Mouse (Mus musculus) lung, postnatal 0 days (tissue): ENCODE measurements around the gene Psg16. TPM values are rescaled to one million over a fixed set of nuclear protein-coding genes. Genes with fewer than 3 reads are reported as not detected.
"Not testable (repeated sequence)": the region's sequence is repeated elsewhere in the genome, so short reads cannot be mapped to it uniquely, and the experiment has no call there.

Source experiments
- ATAC-seq: fragments of 200-750 bp; cut with Nextera tagmentation; 2 replicates; pipeline ENCODE4 v1.8.0; 2017; ENCODE audit warnings: moderate library complexity
- DNase-seq: peaks from one replicate; pipeline ENCODE4 v3.0.0-alpha.2; 2016; ENCODE audit warnings: low spot score
- H3K27ac ChIP-seq: fragments of 300-500 bp; sonication (generic); 2 replicates; pipeline ENCODE4 v1.5.1; 2014; ENCODE audit warnings: antibody characterized with exemption, mild to moderate bottlenecking, low read length, mixed read lengths
- H3K27me3 ChIP-seq: fragments of 300-500 bp; sonication (generic); replicated peaks from 2 replicates; pipeline ENCODE4 v1.6.1; 2014; ENCODE audit warnings: low read length, mixed read lengths; ENCODE audit not compliant: insufficient read depth
- H3K36me3 ChIP-seq: fragments of 300-500 bp; sonication (generic); 2 replicates; pipeline ENCODE4 v1.6.1; 2014; ENCODE audit warnings: low read length, mixed read lengths; ENCODE audit not compliant: insufficient read depth
- H3K4me1 ChIP-seq: fragments of 300-500 bp; sonication (generic); 2 replicates; pipeline ENCODE4 v1.6.1; 2014; ENCODE audit warnings: antibody characterized with exemption, low read depth, low read length, mixed read lengths; ENCODE audit not compliant: insufficient read depth
- H3K4me2 ChIP-seq: fragments of 300-500 bp; sonication (generic); replicated peaks from 2 replicates; pipeline ENCODE4 v1.6.1; 2014; ENCODE audit warnings: low read depth, mild to moderate bottlenecking, low read length, moderate library complexity, mixed read lengths
- H3K4me3 ChIP-seq: fragments of 300-500 bp; sonication (generic); 2 replicates; pipeline ENCODE4 v1.5.1; 2014; ENCODE audit warnings: low read depth, low read length
- H3K9ac ChIP-seq: fragments of 300-500 bp; sonication (generic); replicated peaks from 2 replicates; pipeline ENCODE4 v1.6.1; 2014; ENCODE audit warnings: low read depth, mild to moderate bottlenecking
- H3K9me3 ChIP-seq: fragments of 300-500 bp; sonication (generic); 2 replicates; pipeline ENCODE4 v1.6.1; 2016; ENCODE audit warnings: low read length, mixed read lengths
- CTCF ChIP-seq: IDR thresholded peaks from 2 replicates; pipeline ENCODE4 v1.5.1; 2016; ENCODE audit warnings: antibody characterized with exemption, mild to moderate bottlenecking
- EP300 ChIP-seq: IDR thresholded peaks from 2 replicates; pipeline ENCODE4 v1.6.1; 2016; ENCODE audit warnings: antibody characterized with exemption, mild to moderate bottlenecking, control low read depth
- WGBS: fragments of 180-500 bp; shearing (Covaris S2); extraction: QIAGEN DNeasy Blood & Tissue Kit; methylation state at CpG from one replicate; pipeline ENCODE4 v1.1.7; 2014; 5-methylcytosine and 5-hydroxymethylcytosine counted together
- polyA plus RNA-seq: library from polyadenylated mRNA; unstranded; fragments of >200 nt; fragmentation: Nextera tagmentation; extraction: Ambion mirVana; gene quantifications from 2 replicates; pipeline ENCODE4 v1.2.1, GENCODE M21; 2015

Psg16 gene
- polyA plus RNA-seq, 1 experiment from 2014 or later: 0.21 TPM

DNA sequence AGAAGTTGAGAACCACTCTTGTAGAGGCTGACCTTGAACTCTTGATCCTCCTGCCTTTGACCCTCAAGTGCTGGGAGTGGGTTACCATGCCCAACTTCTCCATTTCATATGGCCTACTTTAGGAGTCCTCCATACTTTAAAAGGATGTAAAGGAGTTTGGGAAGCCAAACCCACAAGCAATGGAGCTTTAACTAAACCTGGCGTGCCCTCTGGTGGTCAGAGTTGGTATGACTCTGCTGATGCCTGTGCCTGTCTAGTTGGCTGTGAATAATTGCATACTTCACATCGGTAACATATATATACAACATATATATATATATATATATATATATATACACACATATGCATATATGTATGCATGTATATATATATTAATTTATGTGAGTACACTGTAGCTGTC, 7.4 kb upstream of the Psg16 start:
- ATAC-seq (no peak), DNase-seq (peak; percentile 74)
- H3K4me1 ChIP-seq: no peaks in the 10 kb centered on the region
- TF ChIP-seq CTCF: peak; percentile 90
- TF ChIP-seq EP300: no peak
- H3K9me3 ChIP-seq: no peaks in the 10 kb centered on the region
- H3K4me2 ChIP-seq: no peak overlapping the region
- no peak overlapping the region for H3K4me3 ChIP-seq
- H3K36me3 ChIP-seq: no peaks in the 10 kb centered on the region
- no peak overlapping the region for H3K9ac ChIP-seq
- H3K27ac ChIP-seq: no peak overlapping the region
- no peaks in the 10 kb centered on the region for H3K27me3 ChIP-seq
- 4% methylated on average over 2 of the region's 2 CpGs for WGBS

DNA sequence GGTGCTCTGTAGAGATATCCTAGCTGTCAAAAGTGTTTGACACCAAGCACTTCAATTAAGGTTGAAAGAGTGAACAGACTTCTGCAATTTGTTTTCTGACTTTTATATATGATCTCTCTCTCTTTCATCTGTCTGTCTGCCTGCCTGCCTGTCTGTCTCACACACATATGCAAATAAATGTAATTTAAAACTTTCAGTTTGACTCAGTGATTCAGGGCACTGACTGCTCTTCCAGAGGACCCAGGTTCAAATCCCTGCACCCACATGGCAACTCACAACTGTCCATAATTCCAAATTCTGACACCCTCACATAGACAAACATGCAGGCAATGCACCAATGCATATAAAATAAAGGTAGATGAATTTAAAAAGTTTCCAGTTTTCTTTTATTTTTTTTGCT, 6.8 kb upstream of the Psg16 start:
- DNase-seq: no peak
- no peak for ATAC-seq
- Histone ChIP-seq H3K9ac (no peak overlapping the region), H3K27ac (no peak overlapping the region), H3K4me3 (no peak overlapping the region), H3K9me3 (no peaks in the 10 kb centered on the region), H3K4me2 (no peak overlapping the region), H3K36me3 (no peaks in the 10 kb centered on the region), H3K4me1 (no peaks in the 10 kb centered on the region), H3K27me3 (no peaks in the 10 kb centered on the region)
- TF ChIP-seq CTCF (no peak), EP300 (no peak)

GRCm38 (mm10) chr7:17067651-17068050, 6.2 kb upstream of the Psg16 start:
- not testable (repeated sequence) for H3K9me3 ChIP-seq, H3K36me3 ChIP-seq, H3K4me2 ChIP-seq, ATAC-seq, H3K27me3 ChIP-seq, H3K4me1 ChIP-seq, H3K9ac ChIP-seq, DNase-seq, H3K4me3 ChIP-seq, H3K27ac ChIP-seq
- WGBS: 55% methylated on average over 5 of the region's 5 CpGs

GRCm38 (mm10) chr7:17073513-17073903, 332 bp upstream of the Psg16 start:
- Histone ChIP-seq H3K27ac (no peak overlapping the region), H3K4me3 (no peak overlapping the region), H3K9ac (no peak overlapping the region), H3K4me1 (no peaks in the 10 kb centered on the region), H3K9me3 (no peaks in the 10 kb centered on the region), H3K4me2 (no peak overlapping the region), H3K27me3 (no peaks in the 10 kb centered on the region), H3K36me3 (no peaks in the 10 kb centered on the region)
- ATAC-seq (no peak), DNase-seq (no peak)
- no peak for TF ChIP-seq CTCF
- no peak for TF ChIP-seq EP300
- WGBS: 66% methylated on average over 5 of the region's 5 CpGs

GRCm38 (mm10) chr7:17076542-17076941, 2.7 kb downstream of the Psg16 start:
- no peak overlapping the region for H3K4me3 ChIP-seq
- no peaks in the 10 kb centered on the region for H3K4me1 ChIP-seq
- H3K9me3 ChIP-seq: no peaks in the 10 kb centered on the region
- H3K9ac ChIP-seq: no peak overlapping the region
- H3K36me3 ChIP-seq: no peaks in the 10 kb centered on the region
- no peak overlapping the region for H3K27ac ChIP-seq
- TF ChIP-seq EP300 (no peak), CTCF (no peak)
- H3K27me3 ChIP-seq: no peaks in the 10 kb centered on the region
- DNase-seq (no peak), ATAC-seq (no peak)
- WGBS: 94% methylated on average over 1 of the region's 1 CpGs
- no peak overlapping the region for H3K4me2 ChIP-seq

DNA sequence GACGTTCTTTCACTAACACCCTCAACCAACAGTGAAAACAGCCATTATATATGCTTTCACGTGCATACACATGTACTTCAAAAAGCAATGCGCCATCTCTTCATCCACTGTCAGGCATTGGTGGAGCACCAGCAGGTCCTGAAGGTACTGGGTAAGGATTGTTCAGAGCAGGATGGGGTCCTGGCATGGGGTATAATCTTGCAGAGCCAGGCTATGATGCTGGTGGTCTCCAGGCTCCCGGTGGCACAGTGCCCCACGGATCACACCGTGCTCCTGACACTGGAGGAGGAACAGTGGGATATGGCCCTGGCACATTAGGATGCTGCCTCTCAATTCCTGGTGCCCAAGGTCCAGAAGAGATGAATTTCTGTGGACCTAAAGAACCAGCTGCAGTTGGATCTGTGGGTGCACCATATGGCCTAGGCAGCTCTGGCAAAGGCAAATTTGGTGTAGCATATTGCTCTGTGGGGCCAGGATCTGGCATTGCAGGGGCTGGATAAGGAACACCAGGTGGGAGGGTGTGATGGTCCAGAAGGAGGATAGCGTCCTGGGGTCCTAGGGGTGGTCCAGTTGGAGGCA, 4.3 kb downstream of the Psg16 start:
- Histone ChIP-seq H3K4me2 (no peak overlapping the region), H3K36me3 (no peaks in the 10 kb centered on the region), H3K9ac (no peak overlapping the region), H3K27ac (no peak overlapping the region), H3K4me1 (no peaks in the 10 kb centered on the region), H3K4me3 (no peak overlapping the region), H3K27me3 (no peaks in the 10 kb centered on the region), H3K9me3 (no peaks in the 10 kb centered on the region)
- TF ChIP-seq EP300 (no peak), CTCF (no peak)
- WGBS: 76% methylated on average over 7 of the region's 7 CpGs
- ATAC-seq (no peak), DNase-seq (no peak)

DNA sequence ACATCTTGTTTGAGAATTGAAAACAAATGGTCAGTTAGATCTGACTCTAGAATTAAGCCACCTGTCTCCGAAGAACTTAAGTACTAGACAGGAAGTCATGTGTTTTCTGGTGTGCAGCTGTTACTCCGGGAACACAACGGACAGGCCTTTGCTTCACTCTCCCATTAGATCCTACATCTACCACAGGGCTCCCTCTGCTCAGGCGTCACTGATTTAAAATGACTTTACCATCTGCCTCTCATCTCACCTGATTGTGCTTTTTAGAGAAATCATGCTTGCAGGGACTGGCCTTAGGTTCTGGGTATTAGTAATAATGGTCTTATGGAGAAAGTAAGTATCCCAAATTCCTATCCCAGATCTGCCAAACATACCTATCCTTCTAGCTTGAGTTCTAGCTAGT, 8.9 kb downstream of the Psg16 start:
- Histone ChIP-seq H3K4me3 (no peak overlapping the region), H3K36me3 (no peaks in the 10 kb centered on the region), H3K9me3 (no peaks in the 10 kb centered on the region), H3K27me3 (no peaks in the 10 kb centered on the region), H3K27ac (no peak overlapping the region), H3K4me2 (no peak overlapping the region), H3K4me1 (no peaks in the 10 kb centered on the region), H3K9ac (no peak overlapping the region)
- TF ChIP-seq EP300: no peak
- TF ChIP-seq CTCF: no peak
- ATAC-seq (no peak), DNase-seq (no peak)
- WGBS: 73% methylated on average over 4 of the region's 4 CpGs
